Mouse (Mus musculus): ENCODE measurements at regions not wholly inside any gene's neighbourhood (a gene's known extent, or its start where the extent isn't known, plus 50 kb on each side); places are given as distances from the start of the nearest gene placed in this dataset.

GRCm38 (mm10) chr9:30167223-30167622 lies 204.3 kb upstream of the Ntm start:
- DNase-seq (ENCODE audit: extremely low read depth, insufficient read length, low spot score) = no peak

- DNase-seq (ENCODE audit: extremely low read depth, insufficient read length, low spot score) = no peak
Observed at GRCm38 (mm10) chr9:30174646-30175045, 211.7 kb upstream of the Ntm start.

GRCm38 (mm10) chr9:30175376-30175775 lies 212.4 kb upstream of the Ntm start:
- DNase-seq (ENCODE audit: extremely low read depth, insufficient read length, low spot score) = no peak

- no peak for DNase-seq (ENCODE audit: extremely low read depth, insufficient read length, low spot score)
Observed at GRCm38 (mm10) chr9:30183409-30183808, 220.5 kb upstream of the Ntm start.

- no peak for DNase-seq (ENCODE audit: extremely low read depth, insufficient read length, low spot score)
Observed at GRCm38 (mm10) chr9:30184996-30185763, 222.2 kb upstream of the Ntm start.

- DNase-seq (ENCODE audit: extremely low read depth, insufficient read length, low spot score) = no peak
Observed at GRCm38 (mm10) chr9:30186261-30186660, 223.3 kb upstream of the Ntm start.

GRCm38 (mm10) chr9:30190078-30190477 lies 227.1 kb upstream of the Ntm start:
- DNase-seq (ENCODE audit: extremely low read depth, insufficient read length, low spot score) = no peak

GRCm38 (mm10) chr9:30191119-30191518 lies 228.2 kb upstream of the Ntm start:
- DNase-seq (ENCODE audit: extremely low read depth, insufficient read length, low spot score) = no peak

GRCm38 (mm10) chr9:30191902-30192301 lies 229.0 kb upstream of the Ntm start:
- no peak for DNase-seq (ENCODE audit: extremely low read depth, insufficient read length, low spot score)

GRCm38 (mm10) chr9:30194866-30195265 lies 231.9 kb upstream of the Ntm start:
- DNase-seq (ENCODE audit: extremely low read depth, insufficient read length, low spot score) = no peak

GRCm38 (mm10) chr9:30202411-30202810 lies 224.5 kb upstream of the Snx19 start:
- no peak for DNase-seq (ENCODE audit: extremely low read depth, insufficient read length, low spot score)

GRCm38 (mm10) chr9:30207631-30208030 lies 219.3 kb upstream of the Snx19 start:
- DNase-seq (ENCODE audit: extremely low read depth, insufficient read length, low spot score) = no peak

GRCm38 (mm10) chr9:30209806-30210205 lies 217.1 kb upstream of the Snx19 start:
- DNase-seq (ENCODE audit: extremely low read depth, insufficient read length, low spot score) = no peak

GRCm38 (mm10) chr9:30212471-30213075 lies 214.3 kb upstream of the Snx19 start:
- no peak for DNase-seq (ENCODE audit: extremely low read depth, insufficient read length, low spot score)

GRCm38 (mm10) chr9:30234501-30235163 lies 192.3 kb upstream of the Snx19 start:
- DNase-seq (ENCODE audit: extremely low read depth, insufficient read length, low spot score) = no peak

- DNase-seq (ENCODE audit: extremely low read depth, insufficient read length, low spot score) = no peak
Observed at GRCm38 (mm10) chr9:30235791-30236190, 191.1 kb upstream of the Snx19 start.

- no peak for DNase-seq (ENCODE audit: extremely low read depth, insufficient read length, low spot score)
Observed at GRCm38 (mm10) chr9:30242107-30242506, 184.8 kb upstream of the Snx19 start.

- DNase-seq (ENCODE audit: extremely low read depth, insufficient read length, low spot score) = no peak
Observed at GRCm38 (mm10) chr9:30264533-30265168, 162.3 kb upstream of the Snx19 start.

- DNase-seq (ENCODE audit: extremely low read depth, insufficient read length, low spot score) = no peak
Observed at GRCm38 (mm10) chr9:30271081-30271480, 155.8 kb upstream of the Snx19 start.

- DNase-seq (ENCODE audit: extremely low read depth, insufficient read length, low spot score) = no peak
Observed at GRCm38 (mm10) chr9:30273836-30274235, 153.1 kb upstream of the Snx19 start.

- no peak for DNase-seq (ENCODE audit: extremely low read depth, insufficient read length, low spot score)
Observed at GRCm38 (mm10) chr9:30278231-30278630, 148.7 kb upstream of the Snx19 start.

Measured in 3134 (cell line).